8 mouse cellular contexts compared by ENCODE assay signal in genomic region chr9:108095518-108095917, GRCm38 (mm10). TPM values are rescaled to one million over a fixed set of nuclear protein-coding genes. Genes with fewer than 3 reads are reported as not detected.
DNase-seq lines count a peak whose midpoint lies in the region; ATAC-seq and TF ChIP-seq lines count a peak whose summit lies in the region.

No protein-coding gene starts in this region.

- no peak for DNase-seq in left cerebral cortex, adult 2 months (ENCODE audit: extremely low spot score in 1 of 2, low spot score in 2 of 2)
- no peak for DNase-seq in left cerebral cortex, adult 9 months (ENCODE audit: low spot score in 2 of 2)
- peak; percentile 62 to 80 for DNase-seq in adrenal gland, postnatal 36 days
- peak; percentile 87 for DNase-seq in liver
- DNase-seq in midbrain, postnatal 0 days (ENCODE audit: low spot score) = peak; percentile 77
- peak; percentile 68 for DNase-seq in thymus, postnatal 14 days

- intact Hi-C loops in left cerebral cortex, adult 2 months (cut with DNase I) = loop anchor here (1.0 kb wide), 2 partner anchors 106 to 189 kb away; no protein-coding TSS in a partner anchor

- H3K27me3 ChIP-seq in hindbrain, embryonic 12.5 days = no peaks in the 10 kb centered on the region
- H3K27me3 ChIP-seq in midbrain, postnatal 0 days (ENCODE audit: insufficient read depth, low read length) = no peaks in the 10 kb centered on the region

- no peak for ATAC-seq in hindbrain, embryonic 12.5 days (ENCODE audit: low FRiP score)
- no peak for ATAC-seq in midbrain, postnatal 0 days (ENCODE audit: low FRiP score)

- H3K4me3 ChIP-seq in left cerebral cortex, adult 2 months = peak overlapping the region; percentile 53
- H3K4me3 ChIP-seq in embryonic fibroblast, embryonic 13.5 days (ENCODE audit: insufficient read depth, low read length) = peak overlapping the region; percentile 81
- H3K4me3 ChIP-seq in hindbrain, embryonic 12.5 days = peak overlapping the region; percentile 88
- peak overlapping the region; percentile 43 for H3K4me3 ChIP-seq in midbrain, postnatal 0 days (ENCODE audit: low read depth, low read length)

- no peaks in the 10 kb centered on the region for H3K9me3 ChIP-seq in hindbrain, embryonic 12.5 days (replicated peaks)
- no peaks in the 10 kb centered on the region for H3K9me3 ChIP-seq in midbrain, postnatal 0 days (ENCODE audit: low read length)

- H3K27ac ChIP-seq in left cerebral cortex, adult 2 months = peak overlapping the region; percentile 74; the same call in 1 of the 2 replicates
- no peak overlapping the region for H3K27ac ChIP-seq in embryonic fibroblast, embryonic 13.5 days (ENCODE audit: insufficient read depth, low read length)
- H3K27ac ChIP-seq in hindbrain, embryonic 12.5 days = 0 out of 2 replicates have a peak overlapping the region, but pooled peaks have one; percentile 76
- no peak overlapping the region for H3K27ac ChIP-seq in midbrain, postnatal 0 days (ENCODE audit: low read depth, low read length)

- 12% methylated on average over 3 of the region's 3 CpGs for WGBS in hindbrain, embryonic 12.5 days
- WGBS in midbrain, postnatal 0 days = 11% methylated on average over 3 of the region's 3 CpGs

- peak; percentile 69 for TF ChIP-seq CTCF in left cerebral cortex, adult 2 months (IDR thresholded peaks at IDR 0.05)
- peak; percentile 65; the same call in 1 of the 2 replicates for TF ChIP-seq CTCF in embryonic fibroblast, embryonic 13.5 days (IDR thresholded peaks at IDR 0.05; ENCODE audit: borderline replicate concordance, insufficient read depth, low read length)
- peak; percentile 79 for TF ChIP-seq CTCF in midbrain, postnatal 0 days (IDR thresholded peaks at IDR 0.05)

- no peak overlapping the region for H3K9ac ChIP-seq in hindbrain, embryonic 12.5 days
- no peak overlapping the region for H3K9ac ChIP-seq in midbrain, postnatal 0 days (replicated peaks; ENCODE audit: low read length, poor library complexity, severe bottlenecking)

- TF ChIP-seq POLR2A in embryonic fibroblast, embryonic 13.5 days (IDR thresholded peaks at IDR 0.05; ENCODE audit: low read depth, low read length) = no peak

- H3K4me2 ChIP-seq in hindbrain, embryonic 12.5 days (replicated peaks) = peak overlapping the region; percentile 94
- peak overlapping the region; percentile 86 for H3K4me2 ChIP-seq in midbrain, postnatal 0 days (ENCODE audit: low read depth, low read length, poor library complexity, severe bottlenecking)

- H3K36me3 ChIP-seq in hindbrain, embryonic 12.5 days = peaks cover 40% of the 10 kb centered on the region
- peaks cover 49% of the 10 kb centered on the region for H3K36me3 ChIP-seq in midbrain, postnatal 0 days (ENCODE audit: insufficient read depth, low read length)

- no peaks in the 10 kb centered on the region for H3K4me1 ChIP-seq in embryonic fibroblast, embryonic 13.5 days (ENCODE audit: control insufficient read depth, insufficient read depth, low read length)
- peaks cover 18% of the 10 kb centered on the region for H3K4me1 ChIP-seq in hindbrain, embryonic 12.5 days
- no peaks in the 10 kb centered on the region; the same call in 1 of the 2 replicates for H3K4me1 ChIP-seq in midbrain, postnatal 0 days (ENCODE audit: insufficient read depth, low read length)

RNA-seq across cellular contexts. Expression of gene Apeh, which starts 1.1 kb away (rescaled TPM):
- total RNA-seq in left cerebral cortex, adult 2 months (2021) = 10 to 100 TPM; 31.0 to 31.8 TPM
- total RNA-seq in adrenal gland, postnatal 36 days (2021) = 10 to 100 TPM; 72.7 to 88.0 TPM
- 53.4 and 63.9 TPM in 2 replicates for polyA plus RNA-seq in embryonic fibroblast, embryonic 13.5 days (2011; ENCODE audit: insufficient read length, low read depth, missing spikeins)
- polyA plus RNA-seq in hindbrain, embryonic 12.5 days (2016; fragmentation: Nextera tagmentation; extraction: Ambion mirVana) = 54.3 and 58.6 TPM in 2 replicates
- total RNA-seq in midbrain, postnatal 0 days (2014; rRNA removed) = 32.3 and 45.1 TPM in 2 replicates
- 38.3 and 42.7 TPM in 2 replicates for polyA plus RNA-seq in midbrain, postnatal 0 days (2015; fragmentation: Nextera tagmentation; extraction: Ambion mirVana)

RNA-seq across cellular contexts. Expression of gene Rnf123, which starts 12.4 kb away (rescaled TPM):
- 100 to 1,000 TPM; 107 to 108 TPM for total RNA-seq in left cerebral cortex, adult 2 months (2021)
- total RNA-seq in adrenal gland, postnatal 36 days (2021) = 10 to 100 TPM; 54.3 to 57.1 TPM
- polyA plus RNA-seq in embryonic fibroblast, embryonic 13.5 days (2011; ENCODE audit: insufficient read length, low read depth, missing spikeins) = 26.4 and 31.4 TPM in 2 replicates
- polyA plus RNA-seq in hindbrain, embryonic 12.5 days (2016; fragmentation: Nextera tagmentation; extraction: Ambion mirVana) = 39.5 and 40.7 TPM in 2 replicates
- total RNA-seq in midbrain, postnatal 0 days (2014; rRNA removed) = 46.3 and 60.6 TPM in 2 replicates
- 44.1 and 49.1 TPM in 2 replicates for polyA plus RNA-seq in midbrain, postnatal 0 days (2015; fragmentation: Nextera tagmentation; extraction: Ambion mirVana)

RNA-seq across cellular contexts. Expression of gene Mst1, which starts 15.3 kb away (rescaled TPM):
- total RNA-seq in left cerebral cortex, adult 2 months (2021) = not detected
- total RNA-seq in adrenal gland, postnatal 36 days (2021) = under 1 TPM; 0.17 to 0.49 TPM
- not detected in 2 replicates for polyA plus RNA-seq in embryonic fibroblast, embryonic 13.5 days (2011; ENCODE audit: insufficient read length, low read depth, missing spikeins)
- 0.31 and 0.72 TPM in 2 replicates for polyA plus RNA-seq in hindbrain, embryonic 12.5 days (2016; fragmentation: Nextera tagmentation; extraction: Ambion mirVana)
- 0.14 TPM in 1 of 2 replicates, not detected in the other for total RNA-seq in midbrain, postnatal 0 days (2014; rRNA removed)
- polyA plus RNA-seq in midbrain, postnatal 0 days (2015; fragmentation: Nextera tagmentation; extraction: Ambion mirVana) = not detected in 2 replicates

RNA-seq across cellular contexts. Expression of gene Amigo3, which starts 42.6 kb away (rescaled TPM):
- 1 to 10 TPM; 1.9 to 2.1 TPM for total RNA-seq in left cerebral cortex, adult 2 months (2021)
- 1 to 10 TPM; 4.5 to 4.7 TPM for total RNA-seq in adrenal gland, postnatal 36 days (2021)
- polyA plus RNA-seq in embryonic fibroblast, embryonic 13.5 days (2011; ENCODE audit: insufficient read length, low read depth, missing spikeins) = 3.0 and 3.4 TPM in 2 replicates
- polyA plus RNA-seq in hindbrain, embryonic 12.5 days (2016; fragmentation: Nextera tagmentation; extraction: Ambion mirVana) = 3.9 TPM in 2 replicates
- 2.5 and 3.7 TPM in 2 replicates for total RNA-seq in midbrain, postnatal 0 days (2014; rRNA removed)
- polyA plus RNA-seq in midbrain, postnatal 0 days (2015; fragmentation: Nextera tagmentation; extraction: Ambion mirVana) = 1.4 and 1.6 TPM in 2 replicates

RNA-seq across cellular contexts. Expression of gene Gmppb, which starts 46.5 kb away (rescaled TPM):
- total RNA-seq in left cerebral cortex, adult 2 months (2021) = 10 to 100 TPM; 16.5 to 17.4 TPM
- 10 to 100 TPM; 27.0 to 28.5 TPM for total RNA-seq in adrenal gland, postnatal 36 days (2021)
- polyA plus RNA-seq in embryonic fibroblast, embryonic 13.5 days (2011; ENCODE audit: insufficient read length, low read depth, missing spikeins) = 32.3 and 33.5 TPM in 2 replicates
- polyA plus RNA-seq in hindbrain, embryonic 12.5 days (2016; fragmentation: Nextera tagmentation; extraction: Ambion mirVana) = 21.9 and 25.0 TPM in 2 replicates
- 13.4 and 18.7 TPM in 2 replicates for total RNA-seq in midbrain, postnatal 0 days (2014; rRNA removed)
- polyA plus RNA-seq in midbrain, postnatal 0 days (2015; fragmentation: Nextera tagmentation; extraction: Ambion mirVana) = 14.9 and 17.8 TPM in 2 replicates

Comparison
In these comparisons a context has a peak if more than half of its experiments do, and no peak if none do; other contexts are left out.
1. DNase-seq: peak in adrenal gland, postnatal 36 days (2 of 2), liver (single experiment), midbrain, postnatal 0 days (single experiment) and thymus, postnatal 14 days (single experiment); none in left cerebral cortex, adult 2 months (0 of 2) and left cerebral cortex, adult 9 months (0 of 2).
2. H3K27ac ChIP-seq: peak in left cerebral cortex, adult 2 months (single experiment) and hindbrain, embryonic 12.5 days (single experiment); none in embryonic fibroblast, embryonic 13.5 days (single experiment) and midbrain, postnatal 0 days (single experiment).
3. Peak in every context shown above with its lines, with median percentiles within 50 percentile points of each other: H3K4me3 ChIP-seq and CTCF ChIP-seq.